Mouse (Mus musculus): ENCODE measurements around the gene Rab20.

GRCm38 (mm10) chr8:11471309-11471708, 7.2 kb downstream of the Rab20 start:
- TF ChIP-seq CTCF (IDR thresholded peaks at IDR 0.05; ENCODE audit: low read depth, low read length) (no peak), POLR2A (IDR thresholded peaks at IDR 0.05; ENCODE audit: extremely low read depth, insufficient read depth, low read length) (no peak)

Measured in liver, adult 2 months (tissue).